Mouse (Mus musculus): ENCODE measurements around the gene Scn3a.

- TF ChIP-seq POLR2A (IDR thresholded peaks at IDR 0.05; ENCODE audit: borderline replicate concordance, extremely low read depth, low read depth, low read length): no peak
- TF ChIP-seq CTCF (IDR thresholded peaks at IDR 0.05; ENCODE audit: insufficient read depth, low read length): no peak
Observed at GRCm38 (mm10) chr2:65508217-65508616, 59.2 kb downstream of the Scn3a start.

All from lung, adult 2 months (tissue).